Mouse (Mus musculus): ENCODE results near the gene Copz1.
"Not testable (repeated sequence)": the region's sequence is repeated elsewhere in the genome, so short reads cannot be mapped to it uniquely, and the experiment has no call there.

The Copz1 gene
- long read RNA-seq, experiment 1, transcript Copz1-201 (9 exons, 1,676 nt): major isoform, 100 of 110 reads
- long read RNA-seq, experiment 1, partial matches to known transcripts: 4 of 110 reads
- long read RNA-seq, experiment 1, other reads (novel, unspliced or antisense): 4 of 110 reads
- long read RNA-seq, experiment 2, transcript Copz1-201 (9 exons, 1,676 nt): major isoform, 128 of 148 reads
- long read RNA-seq, experiment 2, partial matches to known transcripts: 14 of 148 reads
- long read RNA-seq, experiment 2, other reads (novel, unspliced or antisense): 6 of 148 reads

- intact Hi-C loops (cut with DNase I): no loop called here
Observed at GRCm38 (mm10) chr15:103272419-103273279, at the start of gene Copz1. TSS of gene Copz1 (plus strand) at chr15:103272714.

GRCm38 (mm10) chr15:103224161-103224560 is 48.4 kb upstream of the Copz1 start:
- intact Hi-C loops (cut with DNase I): no loop called here

- intact Hi-C loops (cut with DNase I): no loop called here
Observed at GRCm38 (mm10) chr15:103227022-103227421, 45.5 kb upstream of the Copz1 start.

GRCm38 (mm10) chr15:103227572-103227971 is 44.9 kb upstream of the Copz1 start:
- intact Hi-C loops (cut with DNase I): no loop called here

GRCm38 (mm10) chr15:103228904-103229303 is 43.6 kb upstream of the Copz1 start:
- intact Hi-C loops (cut with DNase I): no loop called here

GRCm38 (mm10) chr15:103233119-103233518 is 39.4 kb upstream of the Copz1 start:
- intact Hi-C loops (cut with DNase I): no loop called here

GRCm38 (mm10) chr15:103237295-103237694 is 35.2 kb upstream of the Copz1 start:
- intact Hi-C loops (cut with DNase I): no loop called here

- intact Hi-C loops (cut with DNase I): no loop called here
Observed at GRCm38 (mm10) chr15:103239130-103239684, 33.3 kb upstream of the Copz1 start.

- intact Hi-C loops (cut with DNase I): no loop called here
Observed at GRCm38 (mm10) chr15:103239685-103240159, 32.8 kb upstream of the Copz1 start, which contains the start of gene Cbx5. TSS of gene Cbx5 (minus strand) at chr15:103239816.

GRCm38 (mm10) chr15:103240160-103241028 is 32.1 kb upstream of the Copz1 start, which contains the start of gene Hnrnpa1:
TSS of gene Hnrnpa1 (plus strand) at chr15:103240432.
- intact Hi-C loops (cut with DNase I): no loop called here

GRCm38 (mm10) chr15:103241071-103242018 is 31.2 kb upstream of the Copz1 start:
- intact Hi-C loops (cut with DNase I): not testable (repeated sequence)

GRCm38 (mm10) chr15:103242885-103243284 is 29.6 kb upstream of the Copz1 start:
- intact Hi-C loops (cut with DNase I): no loop called here

GRCm38 (mm10) chr15:103245616-103246015 is 26.9 kb upstream of the Copz1 start:
- intact Hi-C loops (cut with DNase I): no loop called here

GRCm38 (mm10) chr15:103247078-103247781 is 25.3 kb upstream of the Copz1 start:
- intact Hi-C loops (cut with DNase I): no loop called here

- intact Hi-C loops (cut with DNase I): no loop called here
Observed at GRCm38 (mm10) chr15:103247782-103248400, 24.6 kb upstream of the Copz1 start.

- intact Hi-C loops (cut with DNase I): no loop called here
Observed at GRCm38 (mm10) chr15:103248401-103249313, 23.9 kb upstream of the Copz1 start.

- intact Hi-C loops (cut with DNase I): not testable (repeated sequence)
Observed at GRCm38 (mm10) chr15:103249511-103249910, 23.0 kb upstream of the Copz1 start.

Data from adrenal gland (tissue).